28 mouse cellular contexts compared by ENCODE assay signal in the genomic region with DNA sequence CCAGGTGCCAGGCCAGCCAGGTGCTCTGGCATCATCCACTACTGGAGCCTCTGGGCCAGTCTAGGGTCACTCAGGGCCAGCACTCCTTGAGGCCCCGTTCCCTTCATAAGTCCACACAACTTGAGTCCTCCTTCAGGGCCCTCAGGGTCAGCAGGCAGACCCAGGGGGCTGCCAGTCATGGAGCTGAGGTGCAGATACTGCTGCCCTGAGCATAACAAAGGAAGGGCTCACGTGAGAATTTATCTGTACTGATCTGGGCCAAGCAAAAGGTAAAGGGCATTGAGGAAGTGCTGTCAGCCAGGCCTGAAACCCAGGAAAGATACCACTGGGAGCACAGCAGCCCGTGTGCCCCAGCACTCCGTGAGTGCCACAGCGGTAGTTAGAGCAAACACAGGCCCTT. TPM values are rescaled to one million over a fixed set of nuclear protein-coding genes. Genes with fewer than 3 reads are reported as not detected.
DNase-seq lines count a peak whose midpoint lies in the region; ATAC-seq and TF ChIP-seq lines count a peak whose summit lies in the region.
"Had no signal": no experiment of that assay in that cellular context is flagged by ENCODE, and none has a peak within 500 bp of the region (broad histone marks: within the 10 kb centered on the region; RNA-seq: fewer than 3 reads in every experiment).

No protein-coding gene starts in this region.

- H3K4me2 ChIP-seq in midbrain, embryonic 11.5 days, result no peak overlapping the region
- no peak overlapping the region for H3K4me2 ChIP-seq in midbrain, embryonic 16.5 days (ENCODE audit: low read length)
- H3K4me2 ChIP-seq in hindbrain, embryonic 14.5 days (replicated peaks), result peak overlapping the region; percentile 52
- peak overlapping the region; percentile 74 for H3K4me2 ChIP-seq in limb, embryonic 12.5 days
- peak overlapping the region; percentile 55 for H3K4me2 ChIP-seq in neural tube, embryonic 14.5 days (ENCODE audit: low read depth, low read length)
- H3K4me2 ChIP-seq in lung, postnatal 0 days (replicated peaks; ENCODE audit: low read depth, low read length), result no peak overlapping the region
- H3K4me2 ChIP-seq: embryonic facial prominence, embryonic 15.5 days; liver, embryonic 15.5 days; lung, embryonic 15.5 days had no signal

- WGBS in midbrain, embryonic 11.5 days, result 15% methylated on average over 5 of the region's 5 CpGs
- 15% methylated on average over 5 of the region's 5 CpGs for WGBS in midbrain, embryonic 16.5 days
- 3% methylated on average over 5 of the region's 5 CpGs for WGBS in hindbrain, embryonic 14.5 days
- 8% methylated on average over 5 of the region's 5 CpGs for WGBS in limb, embryonic 12.5 days
- WGBS in neural tube, embryonic 14.5 days, result 4% methylated on average over 5 of the region's 5 CpGs
- 12% methylated on average over 5 of the region's 5 CpGs for WGBS in lung, postnatal 0 days

- no peaks in the 10 kb centered on the region for H3K36me3 ChIP-seq in midbrain, embryonic 11.5 days (ENCODE audit: control insufficient read depth, insufficient read depth, low read length)
- no peaks in the 10 kb centered on the region for H3K36me3 ChIP-seq in midbrain, embryonic 16.5 days (ENCODE audit: control insufficient read depth, insufficient read depth, low read length)
- H3K36me3 ChIP-seq in hindbrain, embryonic 14.5 days (replicated peaks; ENCODE audit: control insufficient read depth, insufficient read depth), result no peaks in the 10 kb centered on the region
- H3K36me3 ChIP-seq in limb, embryonic 12.5 days, result no peaks in the 10 kb centered on the region
- no peaks in the 10 kb centered on the region for H3K36me3 ChIP-seq in neural tube, embryonic 14.5 days (ENCODE audit: control insufficient read depth, insufficient read depth, low read length)
- H3K36me3 ChIP-seq in lung, postnatal 0 days (ENCODE audit: insufficient read depth, low read length), result no peaks in the 10 kb centered on the region
- H3K36me3 ChIP-seq: embryonic facial prominence, embryonic 15.5 days; G1E; liver, embryonic 15.5 days; lung, embryonic 15.5 days had no signal

- H3K9me3 ChIP-seq in midbrain, embryonic 11.5 days (ENCODE audit: control insufficient read depth, low read length), result no peaks in the 10 kb centered on the region
- H3K9me3 ChIP-seq in midbrain, embryonic 16.5 days (replicated peaks; ENCODE audit: control insufficient read depth, low read length, poor library complexity, severe bottlenecking), result no peaks in the 10 kb centered on the region
- no peaks in the 10 kb centered on the region for H3K9me3 ChIP-seq in hindbrain, embryonic 14.5 days (ENCODE audit: control insufficient read depth, low read length)
- H3K9me3 ChIP-seq in limb, embryonic 12.5 days, result no peaks in the 10 kb centered on the region
- H3K9me3 ChIP-seq in neural tube, embryonic 14.5 days (ENCODE audit: control insufficient read depth, low read length), result no peaks in the 10 kb centered on the region
- H3K9me3 ChIP-seq in lung, postnatal 0 days (ENCODE audit: low read length), result no peaks in the 10 kb centered on the region
- H3K9me3 ChIP-seq: embryonic facial prominence, embryonic 15.5 days; G1E; liver, embryonic 15.5 days; lung, embryonic 15.5 days had no signal

- TF ChIP-seq CTCF in lung, postnatal 0 days (IDR thresholded peaks at IDR 0.05), result no peak

- DNase-seq in midbrain, embryonic 11.5 days (ENCODE audit: low spot score, missing footprints), result peak; percentile 85
- no peak for DNase-seq in hindbrain, embryonic 14.5 days (ENCODE audit: low spot score)
- no peak for DNase-seq in left cerebral cortex, adult 9 months (ENCODE audit: low spot score in 2 of 2)
- no peak for DNase-seq in layer of hippocampus, postnatal 36 days
- no peak for DNase-seq in lung, postnatal 0 days (ENCODE audit: low spot score)
- DNase-seq: adrenal gland, adult 2 months; cerebellum, adult 11-12 months; forebrain, postnatal 0 days; gastrocnemius, postnatal 25 days; heart, adult 2 months; kidney, adult 8-10 months; kidney, postnatal 10 days; liver; lung, postnatal 4 days had no signal

- no peak for TF ChIP-seq EP300 in lung, postnatal 0 days (IDR thresholded peaks at IDR 0.05)

- no peak overlapping the region for H3K9ac ChIP-seq in midbrain, embryonic 11.5 days (ENCODE audit: low read length)
- no peak overlapping the region for H3K9ac ChIP-seq in midbrain, embryonic 16.5 days (ENCODE audit: low read depth, low read length)
- peak overlapping the region; percentile 66; the same call in 1 of the 2 replicates for H3K9ac ChIP-seq in hindbrain, embryonic 14.5 days
- H3K9ac ChIP-seq in limb, embryonic 12.5 days (replicated peaks), result peak overlapping the region; percentile 86
- H3K9ac ChIP-seq in neural tube, embryonic 14.5 days (replicated peaks; ENCODE audit: low read depth, low read length), result peak overlapping the region; percentile 80; the same call in 1 of the 2 replicates
- no peak overlapping the region for H3K9ac ChIP-seq in lung, postnatal 0 days (replicated peaks; ENCODE audit: low read depth)
- H3K9ac ChIP-seq: embryonic facial prominence, embryonic 15.5 days; forebrain, postnatal 0 days; liver, embryonic 15.5 days; lung, embryonic 15.5 days had no signal

- H3K4me1 ChIP-seq in midbrain, embryonic 11.5 days (ENCODE audit: control insufficient read depth, insufficient read depth, low read length), result peaks cover 37% of the 10 kb centered on the region
- peaks cover 4% of the 10 kb centered on the region; the same call in 1 of the 2 replicates for H3K4me1 ChIP-seq in midbrain, embryonic 16.5 days (ENCODE audit: control insufficient read depth, insufficient read depth, low read length)
- H3K4me1 ChIP-seq in hindbrain, embryonic 14.5 days (replicated peaks; ENCODE audit: control insufficient read depth, insufficient read depth, low read length), result no peaks in the 10 kb centered on the region
- H3K4me1 ChIP-seq in limb, embryonic 12.5 days (replicated peaks), result peaks cover 84% of the 10 kb centered on the region
- H3K4me1 ChIP-seq in neural tube, embryonic 14.5 days (ENCODE audit: control insufficient read depth, insufficient read depth, low read length), result peaks cover 11% of the 10 kb centered on the region
- no peaks in the 10 kb centered on the region for H3K4me1 ChIP-seq in lung, postnatal 0 days (ENCODE audit: insufficient read depth, low read depth, low read length)

- H3K27me3 ChIP-seq in midbrain, embryonic 11.5 days (ENCODE audit: control insufficient read depth, insufficient read depth, low read length), result peaks cover 98% of the 10 kb centered on the region
- H3K27me3 ChIP-seq in midbrain, embryonic 16.5 days (ENCODE audit: control insufficient read depth, insufficient read depth, low read depth, low read length), result peaks cover 67% of the 10 kb centered on the region
- H3K27me3 ChIP-seq in hindbrain, embryonic 14.5 days (ENCODE audit: control insufficient read depth, insufficient read depth, low read length), result peaks cover 81% of the 10 kb centered on the region
- H3K27me3 ChIP-seq in limb, embryonic 12.5 days, result peaks cover 97% of the 10 kb centered on the region
- H3K27me3 ChIP-seq in neural tube, embryonic 14.5 days (ENCODE audit: control insufficient read depth, insufficient read depth, low read length), result peaks cover 42% of the 10 kb centered on the region
- peaks cover 86% of the 10 kb centered on the region for H3K27me3 ChIP-seq in lung, postnatal 0 days (replicated peaks; ENCODE audit: insufficient read depth, low read length)
- H3K27me3 ChIP-seq: Patski had no signal

- no peak overlapping the region for H3K4me3 ChIP-seq in midbrain, embryonic 11.5 days (ENCODE audit: low read depth, low read length)
- H3K4me3 ChIP-seq in midbrain, embryonic 16.5 days (ENCODE audit: low read depth, low read length), result no peak overlapping the region
- H3K4me3 ChIP-seq in hindbrain, embryonic 14.5 days (replicated peaks; ENCODE audit: low read length), result peak overlapping the region; percentile 30; the same call in 1 of the 2 replicates
- peak overlapping the region; percentile 72; the same call in 1 of the 2 replicates for H3K4me3 ChIP-seq in limb, embryonic 12.5 days (replicated peaks)
- peak overlapping the region; percentile 9; the same call in 1 of the 2 replicates for H3K4me3 ChIP-seq in neural tube, embryonic 14.5 days (ENCODE audit: low read depth, low read length)
- no peak overlapping the region for H3K4me3 ChIP-seq in lung, postnatal 0 days (ENCODE audit: low read depth, low read length)
- H3K4me3 ChIP-seq: embryonic facial prominence, embryonic 15.5 days; heart, adult 2 months; liver, embryonic 15.5 days; lung, embryonic 15.5 days had no signal

- ATAC-seq in midbrain, embryonic 11.5 days (ENCODE audit: low FRiP score), result no peak
- ATAC-seq in midbrain, embryonic 16.5 days, result no peak
- ATAC-seq in hindbrain, embryonic 14.5 days (ENCODE audit: low FRiP score), result no peak
- 0 out of 2 replicates have a peak, but pooled peaks have one; percentile 27 for ATAC-seq in limb, embryonic 12.5 days (ENCODE audit: insufficient number of reproducible peaks, insufficient read depth, low FRiP score, low TSS enrichment, low read depth)
- ATAC-seq in neural tube, embryonic 14.5 days (ENCODE audit: low read depth), result no peak
- ATAC-seq in lung, postnatal 0 days, result no peak
- ATAC-seq: forebrain, postnatal 0 days; inflammation-experienced regulatory T-cells, adult 6 months; Patski had no signal

- no peak overlapping the region for H3K27ac ChIP-seq in midbrain, embryonic 11.5 days (ENCODE audit: low read depth, low read length)
- no peak overlapping the region for H3K27ac ChIP-seq in midbrain, embryonic 16.5 days (ENCODE audit: low read length)
- no peak overlapping the region; the same call in 1 of the 2 replicates for H3K27ac ChIP-seq in hindbrain, embryonic 14.5 days
- H3K27ac ChIP-seq in limb, embryonic 12.5 days, result peak overlapping the region; percentile 93
- 0 out of 2 replicates have a peak overlapping the region, but pooled peaks have one; percentile 23 for H3K27ac ChIP-seq in neural tube, embryonic 14.5 days (ENCODE audit: low read depth, low read length)
- no peak overlapping the region for H3K27ac ChIP-seq in lung, postnatal 0 days (ENCODE audit: low read length)
- H3K27ac ChIP-seq: embryonic facial prominence, embryonic 15.5 days; heart, adult 2 months; liver, embryonic 15.5 days; lung, embryonic 15.5 days had no signal

RNA-seq across cellular contexts. Expression of a gene that starts 7.1 kb away (rescaled TPM):
- polyA plus RNA-seq in midbrain, embryonic 11.5 days (2014; fragmentation: Nextera tagmentation; extraction: Ambion mirVana), result 2.0 and 2.2 TPM in 2 replicates
- 0.95 and 0.98 TPM in 2 replicates for polyA plus RNA-seq in midbrain, embryonic 16.5 days (2015; fragmentation: Nextera tagmentation; extraction: Ambion mirVana)
- 6.7 and 8.7 TPM in 2 replicates for polyA plus RNA-seq in hindbrain, embryonic 14.5 days (2014; fragmentation: Nextera tagmentation; extraction: Ambion mirVana)
- 8.6 and 9.9 TPM in 2 replicates for polyA plus RNA-seq in limb, embryonic 12.5 days (2016; fragmentation: Nextera tagmentation; extraction: Ambion mirVana)
- 13.1 and 16.3 TPM in 2 replicates for polyA plus RNA-seq in neural tube, embryonic 14.5 days (2014; fragmentation: Nextera tagmentation; extraction: Ambion mirVana)
- total RNA-seq in layer of hippocampus, postnatal 36 days (2021), result under 1 TPM; 0.07 to 0.18 TPM
- polyA plus RNA-seq in lung, postnatal 0 days (2015; fragmentation: Nextera tagmentation; extraction: Ambion mirVana), result not detected in 2 replicates
- total RNA-seq: adrenal gland, adult 2 months; CH12.LX; megakaryocyte-erythroid progenitor cell, adult 5-6 weeks; neutrophil, adult 5-6 weeks had no signal
- polyA plus RNA-seq: adrenal gland, adult 2 months; G1E; inflammation-experienced regulatory T-cells, adult 6 months; liver, embryonic 15.5 days; stomach, embryonic 16.5 days; thymus, postnatal 0 days had no signal

Comparison
In these comparisons a context has a peak if more than half of its experiments do, and no peak if none do; other contexts are left out.
1. H3K27ac ChIP-seq: peak in limb, embryonic 12.5 days (single experiment) and neural tube, embryonic 14.5 days (single experiment); none in midbrain, embryonic 11.5 days (single experiment), midbrain, embryonic 16.5 days (single experiment), hindbrain, embryonic 14.5 days (single experiment) and lung, postnatal 0 days (single experiment).
2. H3K4me2 ChIP-seq: peak in hindbrain, embryonic 14.5 days (single experiment), limb, embryonic 12.5 days (single experiment) and neural tube, embryonic 14.5 days (single experiment); none in midbrain, embryonic 11.5 days (single experiment), midbrain, embryonic 16.5 days (single experiment) and lung, postnatal 0 days (single experiment).
3. H3K4me3 ChIP-seq: peak in hindbrain, embryonic 14.5 days (single experiment), limb, embryonic 12.5 days (single experiment) and neural tube, embryonic 14.5 days (single experiment); none in midbrain, embryonic 11.5 days (single experiment), midbrain, embryonic 16.5 days (single experiment) and lung, postnatal 0 days (single experiment).
4. H3K9ac ChIP-seq: peak in hindbrain, embryonic 14.5 days (single experiment), limb, embryonic 12.5 days (single experiment) and neural tube, embryonic 14.5 days (single experiment); none in midbrain, embryonic 11.5 days (single experiment), midbrain, embryonic 16.5 days (single experiment) and lung, postnatal 0 days (single experiment).